Mouse (Mus musculus) liver, embryonic 14.5 days (tissue): Measurements from ENCODE around the gene Ckap2l. TPM values are rescaled to one million over a fixed set of nuclear protein-coding genes. Genes with fewer than 3 reads are reported as not detected.

Experiments used
- ATAC-seq: fragments of 200-750 bp; cut with Nextera tagmentation; 2 replicates; pipeline ENCODE4 v1.8.0; 2017; ENCODE audit warnings: moderate number of reproducible peaks, mild to moderate bottlenecking, moderate library complexity; ENCODE audit not compliant: insufficient read depth
- DNase-seq, 3 experiments: peaks; one replicate each; pipeline ENCODE4 v3.0.0-alpha.2; 2012 to 2013; ENCODE audit warnings: low read depth in 3 of 3, low spot score in 3 of 3
- H3K27ac ChIP-seq: fragments of 300-500 bp; sonication (generic); 2 replicates; pipeline ENCODE4 v1.5.1; 2014; ENCODE audit warnings: moderate library complexity, mild to moderate bottlenecking, control low read depth, inconsistent platforms
- H3K27me3 ChIP-seq: fragments of 300-500 bp; sonication (generic); 2 replicates; pipeline ENCODE4 v1.6.1; 2014; ENCODE audit warnings: mild to moderate bottlenecking, low read length, moderate library complexity; ENCODE audit not compliant: control insufficient read depth, insufficient read depth
- H3K36me3 ChIP-seq: fragments of 300-500 bp; sonication (generic); replicated peaks from 2 replicates; pipeline ENCODE4 v1.6.1; 2014; ENCODE audit warnings: low read depth; ENCODE audit not compliant: control insufficient read depth, insufficient read depth
- H3K4me1 ChIP-seq, 2 experiments: fragments of 200-500 bp in 1 of 2; fragments of 300-500 bp in 1 of 2; sonication (generic) in 1 of 2; replicated peaks; 2 replicates each; pipeline ENCODE4 v1.6.1; 2012 to 2014; ENCODE audit warnings: antibody characterized with exemption in 1 of 2, inconsistent platforms in 1 of 2, low read length in 1 of 2; ENCODE audit not compliant: control insufficient read depth in 2 of 2, insufficient read depth in 2 of 2
- H3K4me2 ChIP-seq: fragments of 300-500 bp; sonication (generic); 2 replicates; pipeline ENCODE4 v1.6.1; 2014; ENCODE audit warnings: low read depth, mild to moderate bottlenecking, control low read depth, moderate library complexity
- H3K4me3 ChIP-seq, 2 experiments: fragments of 200-500 bp in 1 of 2; fragments of 300-500 bp in 1 of 2; sonication (generic) in 1 of 2; 2 replicates each; pipeline ENCODE4 v1.5.1; 2012 to 2014; ENCODE audit warnings: low read depth in 2 of 2, low read length in 2 of 2, mild to moderate bottlenecking in 2 of 2, control low read depth in 1 of 2, inconsistent platforms in 1 of 2, moderate library complexity in 1 of 2; ENCODE audit not compliant: insufficient read depth in 1 of 2
- H3K9ac ChIP-seq: fragments of 300-500 bp; sonication (generic); replicated peaks from 2 replicates; pipeline ENCODE4 v1.6.1; 2014; ENCODE audit warnings: mild to moderate bottlenecking, control low read depth, moderate library complexity
- H3K9me3 ChIP-seq: fragments of 300-500 bp; sonication (generic); 2 replicates; pipeline ENCODE4 v1.6.1; 2016; ENCODE audit warnings: low read length, mixed read lengths; ENCODE audit not compliant: control insufficient read depth
- CTCF ChIP-seq: IDR thresholded peaks from 2 replicates; pipeline ENCODE4 v1.5.1; 2016; ENCODE audit warnings: antibody characterized with exemption, low read depth, control low read depth
- EP300 ChIP-seq: IDR thresholded peaks from 2 replicates; pipeline ENCODE4 v1.6.1; 2016; ENCODE audit warnings: antibody characterized with exemption, low read depth
- WGBS: fragments of 180-500 bp; shearing (Covaris S2); extraction: QIAGEN DNeasy Blood & Tissue Kit; methylation state at CpG from one replicate; pipeline ENCODE4 v1.1.7; 2014; ENCODE audit not compliant: insufficient replicate concordance; 5-methylcytosine and 5-hydroxymethylcytosine counted together
- polyA plus RNA-seq, 2 experiments: library from polyadenylated mRNA; depleted of rRNA in 1 of 2; stranded (reverse) in 1 of 2; unstranded in 1 of 2; fragments of >200 nt; fragmentation: Nextera tagmentation in 1 of 2; extraction: Ambion mirVana in 1 of 2; gene quantifications; 2 replicates each; pipeline versions ENCODE4 v1.2.1 to v1.2.3; 2012 to 2014

Gene Ckap2l
- polyA plus RNA-seq, 2 experiments = 11.0 to 39.3 TPM

- H3K9me3 ChIP-seq = no peaks in the 10 kb centered on the region
- DNase-seq (no peak), ATAC-seq (no peak)
- TF ChIP-seq EP300 (no peak), CTCF (no peak)
- peak overlapping the region; percentile 72 for H3K4me2 ChIP-seq
- 69% methylated on average over 4 of the region's 4 CpGs for WGBS
- H3K4me1 ChIP-seq = peaks cover 82 to 87% of the 10 kb centered on the region in 2 experiments
- no peaks in the 10 kb centered on the region for H3K36me3 ChIP-seq
- peak overlapping the region; percentile 77 for H3K9ac ChIP-seq
- peak overlapping the region; percentile 18 to 44; a peak in 2 of 4 replicates for H3K4me3 ChIP-seq
- H3K27ac ChIP-seq = peak overlapping the region; percentile 95
- H3K27me3 ChIP-seq = no peaks in the 10 kb centered on the region
These were observed 68.4 kb downstream of the Ckap2l start for GRCm38 (mm10) chr2:129228571-129228970.

GRCm38 (mm10) chr2:129227709-129228108 is 69.3 kb downstream of the Ckap2l start:
- peak; percentile 84 for ATAC-seq
- peak overlapping the region; percentile 25 to 44; a peak in 3 of 4 replicates for H3K4me3 ChIP-seq
- 15% methylated on average over 6 of the region's 7 CpGs for WGBS

GRCm38 (mm10) chr2:129227011-129227529 is 69.9 kb downstream of the Ckap2l start:
- ATAC-seq (peak; percentile 12; the same call in 1 of the 2 replicates), DNase-seq (no peak)
- TF ChIP-seq EP300 = no peak
- no peak for TF ChIP-seq CTCF
- peak overlapping the region; percentile 77 for H3K9ac ChIP-seq
- H3K27me3 ChIP-seq = no peaks in the 10 kb centered on the region
- H3K4me3 ChIP-seq = no peak overlapping the region; a peak in 2 of 4 replicates
- H3K9me3 ChIP-seq = no peaks in the 10 kb centered on the region
- H3K4me1 ChIP-seq = peaks cover 70 to 76% of the 10 kb centered on the region in 2 experiments
- H3K36me3 ChIP-seq = no peaks in the 10 kb centered on the region
- peak overlapping the region; percentile 95 for H3K27ac ChIP-seq
- WGBS = 42% methylated on average over 7 of the region's 7 CpGs
- peak overlapping the region; percentile 72 for H3K4me2 ChIP-seq

More at GRCm38 (mm10) chr2:129227709-129228108, 69.3 kb downstream of the Ckap2l start:
- H3K36me3 ChIP-seq = no peaks in the 10 kb centered on the region
- H3K4me2 ChIP-seq = peak overlapping the region; percentile 72
- H3K27me3 ChIP-seq = no peaks in the 10 kb centered on the region
- no peaks in the 10 kb centered on the region for H3K9me3 ChIP-seq
- peak; percentile 90 to 91 (median 91) for DNase-seq
- peak overlapping the region; percentile 77 for H3K9ac ChIP-seq
- TF ChIP-seq CTCF (peak; percentile 71), EP300 (peak; percentile 97)
- peak overlapping the region; percentile 95 for H3K27ac ChIP-seq
- peaks cover 76 to 82% of the 10 kb centered on the region in 2 experiments for H3K4me1 ChIP-seq

- WGBS = 13% methylated on average over 11 of the region's 11 CpGs
- H3K4me3 ChIP-seq = peak overlapping the region; percentile 40 to 41
- no peaks in the 10 kb centered on the region for H3K36me3 ChIP-seq
- peak overlapping the region; percentile 77 for H3K9ac ChIP-seq
- H3K27me3 ChIP-seq = no peaks in the 10 kb centered on the region
- ATAC-seq (peak; percentile 90), DNase-seq (peak; percentile 92 to 93 (median 93))
- H3K4me1 ChIP-seq = peaks cover 67 to 69% of the 10 kb centered on the region in 2 experiments
- H3K27ac ChIP-seq = peak overlapping the region; percentile 95
- no peaks in the 10 kb centered on the region for H3K9me3 ChIP-seq
- peak overlapping the region; percentile 72 for H3K4me2 ChIP-seq
- TF ChIP-seq CTCF (peak; percentile 11; the same call in 1 of the 2 replicates), EP300 (peak; percentile 96)
These were observed 70.6 kb downstream of the Ckap2l start for GRCm38 (mm10) chr2:129226296-129226851.

- Histone ChIP-seq H3K4me3 (peak overlapping the region; percentile 15 to 41; a peak in 3 of 4 replicates), H3K4me1 (peaks cover 62 to 64% of the 10 kb centered on the region in 2 experiments), H3K27me3 (no peaks in the 10 kb centered on the region), H3K27ac (peak overlapping the region; percentile 95), H3K9ac (peak overlapping the region; percentile 72), H3K36me3 (no peaks in the 10 kb centered on the region), H3K4me2 (peak overlapping the region; percentile 72), H3K9me3 (no peaks in the 10 kb centered on the region)
- 74% methylated on average over 17 of the region's 17 CpGs for WGBS
- DNase-seq (no peak), ATAC-seq (no peak)
- TF ChIP-seq CTCF = no peak
- TF ChIP-seq EP300 = no peak
These were observed 71.7 kb downstream of the Ckap2l start for GRCm38 (mm10) chr2:129225251-129225819.
